Mouse (Mus musculus): ENCODE results near the gene Gcnt4.
A peak's percentile ranks its signal among the peaks of the same experiment; 100 is the strongest.
"Not testable (repeated sequence)": the region's sequence is repeated elsewhere in the genome, so short reads cannot be mapped to it uniquely, and the experiment has no call there.

Gene Gcnt4

GRCm38 (mm10) chr13:96923999-96924961 lies at the start of gene Gcnt4:
Gene Gcnt4 (plus strand): TSS chr13:96924689.
- DNase-seq (ENCODE audit: low read depth, low spot score): peak; percentile 90

DNA sequence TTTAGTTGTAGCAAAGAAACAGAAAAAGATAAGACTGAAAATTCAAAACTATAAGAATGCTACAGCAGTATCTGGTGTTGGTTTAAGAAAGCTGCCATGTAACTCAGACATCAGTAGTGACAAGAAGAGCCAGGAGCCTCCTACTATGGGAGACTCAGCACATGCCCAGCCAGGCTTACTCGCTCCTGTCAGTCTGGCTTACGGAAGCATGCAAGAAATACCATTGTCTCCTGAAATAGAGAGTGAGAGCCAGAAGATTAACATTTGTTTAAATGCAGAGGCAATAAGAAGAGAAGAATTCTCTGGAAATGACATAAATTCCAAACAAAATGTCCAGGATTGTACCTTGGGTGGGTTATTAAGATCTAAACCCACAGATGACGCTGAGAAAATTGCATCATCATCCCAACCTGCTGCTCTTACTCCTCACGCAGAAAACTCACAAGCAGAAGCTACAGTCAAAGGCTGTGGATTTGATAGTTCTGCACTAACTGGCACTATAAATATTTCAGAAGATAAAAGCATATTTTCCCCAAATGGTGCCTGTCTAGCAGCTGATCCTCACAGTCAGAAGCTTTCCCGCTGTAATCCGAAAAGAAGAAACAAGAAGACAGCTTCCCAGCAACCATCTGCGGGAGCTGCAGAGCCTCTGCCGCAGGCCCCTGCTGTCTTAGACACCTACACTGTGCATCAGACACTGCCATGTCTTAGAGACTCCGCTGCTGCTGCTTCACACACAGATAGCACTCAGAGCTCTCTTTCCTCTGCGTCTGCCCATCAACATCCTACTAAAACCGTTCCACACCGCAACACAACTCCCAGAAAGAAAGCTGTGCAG lies 46.0 kb upstream of the Gcnt4 start:
- no peak for DNase-seq (ENCODE audit: low read depth, low spot score)

- DNase-seq (ENCODE audit: low read depth, low spot score): no peak
Measured at GRCm38 (mm10) chr13:96884534-96884933, 40.0 kb upstream of the Gcnt4 start.

GRCm38 (mm10) chr13:96889985-96890384 lies 34.5 kb upstream of the Gcnt4 start:
- DNase-seq (ENCODE audit: low read depth, low spot score): no peak

DNA sequence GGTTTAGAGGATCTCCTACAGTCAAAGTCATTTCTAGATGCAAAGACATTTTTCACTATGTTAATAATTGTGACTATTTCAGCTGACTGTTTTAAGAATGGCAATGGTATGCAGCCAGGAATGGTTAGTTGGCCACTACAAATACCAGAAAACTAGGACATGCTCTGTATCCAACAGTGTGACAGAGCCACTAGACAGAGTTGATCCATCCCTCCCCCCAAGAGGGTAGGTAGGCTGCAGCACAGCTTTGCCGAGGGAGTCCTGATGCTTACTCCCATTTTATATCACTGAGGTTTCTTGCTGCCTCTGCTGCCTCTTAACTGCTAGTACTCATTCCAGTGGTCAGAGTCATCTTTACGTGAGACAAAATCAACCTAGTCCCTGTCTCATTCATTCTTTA lies 29.3 kb upstream of the Gcnt4 start:
- DNase-seq (ENCODE audit: low read depth, low spot score): no peak

GRCm38 (mm10) chr13:96906717-96907116 lies 17.8 kb upstream of the Gcnt4 start:
- DNase-seq (ENCODE audit: low read depth, low spot score): peak; percentile 53

GRCm38 (mm10) chr13:96911202-96911601 lies 13.3 kb upstream of the Gcnt4 start:
- no peak for DNase-seq (ENCODE audit: low read depth, low spot score)

DNA sequence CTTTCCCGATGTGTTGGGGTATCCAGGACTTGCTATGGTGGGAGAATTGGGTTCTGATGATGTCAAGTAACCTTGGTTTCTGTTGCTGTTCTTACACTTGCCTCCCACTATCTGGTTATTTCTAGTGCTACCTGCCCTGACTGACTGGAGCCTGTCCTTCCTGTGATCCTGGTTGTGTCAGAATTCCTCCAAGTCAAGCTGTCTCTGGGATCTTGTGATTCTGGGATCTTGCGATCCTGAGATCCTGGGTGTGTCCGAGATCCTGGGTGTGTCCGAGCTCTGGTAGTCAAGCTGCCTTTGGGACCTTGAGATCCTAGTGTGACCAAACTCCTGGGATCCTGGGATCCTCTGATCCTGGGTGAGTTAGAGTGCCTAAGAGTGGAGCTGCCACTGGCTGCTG lies 1.4 kb upstream of the Gcnt4 start:
- not testable (repeated sequence) for DNase-seq (ENCODE audit: low read depth, low spot score)

GRCm38 (mm10) chr13:96924985-96925745 lies 676 bp downstream of the Gcnt4 start:
- peak; percentile 25 for DNase-seq (ENCODE audit: low read depth, low spot score)

GRCm38 (mm10) chr13:96925991-96926725 lies 1.7 kb downstream of the Gcnt4 start:
- DNase-seq (ENCODE audit: low read depth, low spot score): peak; percentile 21

- peak; percentile 58 for DNase-seq (ENCODE audit: low read depth, low spot score)
Measured at GRCm38 (mm10) chr13:96927781-96928180, 3.3 kb downstream of the Gcnt4 start.

GRCm38 (mm10) chr13:96928432-96929039 lies 4.0 kb downstream of the Gcnt4 start:
- DNase-seq (ENCODE audit: low read depth, low spot score): peak; percentile 76

DNA sequence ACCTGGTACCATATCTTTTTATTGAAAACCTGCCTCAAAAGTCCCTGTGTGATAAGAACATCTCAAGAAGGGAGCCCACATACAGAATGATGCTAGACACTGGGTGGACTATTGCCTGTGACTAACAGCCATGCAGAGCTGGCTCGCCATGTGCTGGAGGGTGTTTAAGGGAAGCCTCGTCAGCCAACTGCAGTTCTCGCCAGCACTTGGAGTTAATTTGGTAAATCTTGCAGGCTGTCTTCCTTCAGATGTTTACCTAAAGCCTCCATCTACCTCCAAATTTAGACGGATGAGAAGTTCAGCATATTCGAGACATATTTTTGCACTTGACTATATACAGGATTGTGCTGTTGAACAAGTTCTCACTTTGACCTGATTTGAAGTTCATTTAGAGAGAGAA lies 8.3 kb downstream of the Gcnt4 start:
- DNase-seq (ENCODE audit: low read depth, low spot score): no peak

- DNase-seq (ENCODE audit: low read depth, low spot score): no peak
Measured at GRCm38 (mm10) chr13:96933367-96933766, 8.9 kb downstream of the Gcnt4 start.

GRCm38 (mm10) chr13:96936173-96936777 lies 11.8 kb downstream of the Gcnt4 start:
- no peak for DNase-seq (ENCODE audit: low read depth, low spot score)

DNA sequence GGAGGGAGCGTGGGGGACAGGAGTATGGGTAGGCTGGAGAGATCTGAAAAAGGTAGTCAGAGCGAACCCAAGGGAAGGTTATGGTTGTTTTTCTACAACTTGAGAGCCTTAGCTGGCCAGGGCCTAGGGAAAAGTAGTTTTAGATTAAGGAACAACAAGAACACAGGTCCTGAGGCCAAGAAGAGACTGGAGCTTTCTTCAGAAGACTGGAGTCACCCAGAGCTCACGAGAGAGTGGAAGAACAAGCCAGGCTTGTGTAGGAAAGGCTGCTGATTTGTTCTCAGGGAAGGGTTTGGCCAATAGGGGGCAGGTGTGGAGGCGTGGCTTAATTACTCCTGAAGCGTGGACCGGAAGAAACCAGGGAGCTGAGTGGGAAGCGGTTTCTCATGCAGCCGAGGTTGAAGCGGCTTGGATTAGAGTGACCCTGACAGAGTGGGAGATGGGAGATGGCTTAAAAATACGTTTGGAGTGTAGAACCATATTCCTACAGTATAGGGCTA lies 12.6 kb downstream of the Gcnt4 start:
- peak; percentile 15 for DNase-seq (ENCODE audit: low read depth, low spot score)

DNA sequence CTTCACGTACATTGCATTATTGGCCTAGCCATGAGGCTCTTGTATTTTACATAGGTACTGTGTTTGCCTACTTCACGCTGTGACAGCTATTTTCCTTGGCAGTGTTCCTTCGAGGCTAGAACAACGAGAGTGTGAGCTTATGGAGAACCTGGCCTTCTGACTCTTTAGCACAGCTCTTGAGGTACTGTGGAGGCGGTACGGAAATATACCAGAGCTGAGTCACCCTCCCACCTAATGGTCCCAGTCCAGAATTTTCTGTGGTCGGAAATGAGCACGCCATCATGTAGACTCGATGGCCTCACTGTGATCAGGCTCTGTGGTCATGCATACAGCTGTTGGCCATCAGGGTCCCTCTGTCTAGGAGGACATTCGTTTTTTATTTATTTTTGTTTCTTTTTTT lies 15.2 kb downstream of the Gcnt4 start:
- peak; percentile 95 for DNase-seq (ENCODE audit: low read depth, low spot score)

GRCm38 (mm10) chr13:96941481-96941880 lies 17.0 kb downstream of the Gcnt4 start:
- not testable (repeated sequence) for DNase-seq (ENCODE audit: low read depth, low spot score)

DNA sequence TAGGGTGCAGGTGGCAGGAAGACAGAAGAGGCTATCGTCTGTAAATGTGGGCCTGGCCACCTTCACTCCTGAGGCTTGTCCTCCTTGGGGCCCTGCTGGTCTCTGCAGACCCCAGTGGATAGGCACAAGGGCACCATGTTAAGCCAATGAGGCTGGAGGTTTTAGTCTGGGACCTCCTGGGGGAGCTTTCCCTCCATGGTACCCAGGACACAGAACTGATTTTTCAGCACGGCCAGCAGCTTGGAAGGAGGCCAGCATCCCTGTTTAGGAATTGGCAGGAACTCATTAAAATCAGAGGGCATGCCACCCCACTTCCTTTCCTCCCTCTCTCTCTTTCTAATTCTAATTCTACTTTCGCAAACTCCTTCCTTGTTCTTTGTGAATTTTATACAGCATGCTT lies 19.1 kb downstream of the Gcnt4 start:
- peak; percentile 49 for DNase-seq (ENCODE audit: low read depth, low spot score)

DNA sequence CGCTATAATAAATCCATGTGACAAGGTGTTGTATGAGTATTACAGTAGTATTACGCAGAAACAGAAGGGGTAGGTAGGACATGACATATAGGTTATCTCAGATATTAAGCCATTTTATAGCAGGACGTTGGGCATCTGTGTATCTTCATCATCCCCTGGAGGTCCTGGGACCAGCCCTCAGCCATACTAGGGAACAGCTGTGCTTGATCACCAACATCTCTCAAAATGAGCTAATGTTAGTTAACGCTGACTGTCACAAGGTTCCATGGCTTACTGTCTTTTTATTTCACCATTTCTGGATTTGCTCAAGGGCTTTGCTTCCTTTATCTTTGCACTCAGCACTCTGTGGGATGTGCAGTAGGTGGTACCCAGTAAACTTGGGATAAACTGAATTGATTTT lies 21.3 kb downstream of the Gcnt4 start:
- DNase-seq (ENCODE audit: low read depth, low spot score): no peak
